In the genomic region with DNA sequence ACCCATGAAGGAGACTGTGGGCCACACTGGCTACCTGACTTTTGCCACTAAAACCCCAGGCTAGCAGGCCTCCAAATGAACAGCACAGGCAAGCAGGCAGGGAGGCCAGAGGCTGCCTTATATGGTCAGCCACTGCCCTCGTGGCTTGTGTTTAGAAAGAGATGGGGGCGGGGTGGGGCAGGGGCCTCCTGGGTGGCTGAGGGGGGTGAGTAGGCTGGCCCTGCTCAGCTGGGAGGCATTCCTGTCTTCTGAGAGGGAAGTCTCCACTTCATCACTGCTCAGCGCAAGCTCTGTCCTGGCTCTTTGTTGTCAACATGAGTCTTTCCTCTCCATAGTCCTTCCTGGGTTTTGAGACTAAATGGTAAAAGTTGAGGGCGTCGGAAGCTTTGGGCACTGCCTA, we compare ENCODE assay signal across 11 mouse cellular contexts. TPM values are rescaled to one million over a fixed set of nuclear protein-coding genes. Genes with fewer than 3 reads are reported as not detected.
DNase-seq lines count a peak whose midpoint lies in the region; TF ChIP-seq lines count a peak whose summit lies in the region.
"Had no signal": no experiment of that assay in that cellular context is flagged by ENCODE, and none has a peak within 500 bp of the region (broad histone marks: within the 10 kb centered on the region; RNA-seq: fewer than 3 reads in every experiment).

No protein-coding gene starts in this region.

- peak overlapping the region; percentile 72 for H3K27ac ChIP-seq in gastrocnemius, adult 2 months
- peak overlapping the region; percentile 85 for H3K27ac ChIP-seq in layer of hippocampus, adult 2 months
- H3K27ac ChIP-seq in olfactory bulb, adult 2 months (ENCODE audit: insufficient read depth, low read depth, low read length): peak overlapping the region; percentile 100
- H3K27ac ChIP-seq: liver, embryonic 12.5 days had no signal

- 39% methylated on average over 5 of the region's 5 CpGs for WGBS in olfactory bulb, adult 2 months

- no peak overlapping the region for H3K4me3 ChIP-seq in gastrocnemius, adult 2 months
- no peak overlapping the region for H3K4me3 ChIP-seq in layer of hippocampus, adult 2 months
- no peak overlapping the region for H3K4me3 ChIP-seq in olfactory bulb, adult 2 months (ENCODE audit: insufficient read depth, low read depth, low read length)
- H3K4me3 ChIP-seq: liver, embryonic 12.5 days; myocyte had no signal

- TF ChIP-seq POLR2A in olfactory bulb, adult 2 months (IDR thresholded peaks at IDR 0.05; ENCODE audit: insufficient read depth, low read depth, low read length): no peak

- TF ChIP-seq CTCF in gastrocnemius, adult 2 months (IDR thresholded peaks at IDR 0.05): no peak
- TF ChIP-seq CTCF in layer of hippocampus, adult 2 months (conservative IDR thresholded peaks at IDR 0.05): no peak
- TF ChIP-seq CTCF in olfactory bulb, adult 2 months (IDR thresholded peaks at IDR 0.05; ENCODE audit: insufficient read depth, low read depth, low read length): no peak

- intact Hi-C loops in gastrocnemius, adult 2 months (cut with DNase I): no loop called here

- H3K4me1 ChIP-seq in olfactory bulb, adult 2 months (ENCODE audit: control insufficient read depth, insufficient read depth, low read length): peaks cover 86% of the 10 kb centered on the region

- no peak for DNase-seq in gastrocnemius, adult 2 months
- DNase-seq in gastrocnemius, postnatal 4 days (ENCODE audit: low spot score in 2 of 2): no peak
- no peak for DNase-seq in layer of hippocampus, adult 2 months (ENCODE audit: low spot score in 2 of 2)
- no peak for DNase-seq in layer of hippocampus, postnatal 14 days (ENCODE audit: low spot score in 2 of 2)
- peak; percentile 92 for DNase-seq in Muller cell, postnatal 12 days (ENCODE audit: inconsistent ontology term)
- DNase-seq in left cerebral cortex, adult 18-20 months (ENCODE audit: low spot score in 2 of 2): no peak
- DNase-seq in right cerebral cortex, postnatal 4 days: no peak
- DNase-seq: kidney, adult 18-20 months had no signal

RNA-seq across cellular contexts. Expression of a gene that starts 4.9 kb away (rescaled TPM):
- 1 to 10 TPM; 3.1 to 3.8 TPM for total RNA-seq in gastrocnemius, adult 2 months (2021)
- 1 to 10 TPM; 7.3 to 7.9 TPM for total RNA-seq in gastrocnemius, postnatal 4 days (2021)
- total RNA-seq in layer of hippocampus, adult 2 months (2021): 10 to 100 TPM; 16.7 to 18.0 TPM
- total RNA-seq in layer of hippocampus, postnatal 14 days (2021): 10 to 100 TPM; 15.6 to 17.5 TPM
- polyA plus RNA-seq in olfactory bulb, adult 2 months (2012; ENCODE audit: insufficient read depth, insufficient read length, low replicate concordance, missing spikeins): not detected in 2 replicates
- 10 to 100 TPM; 15.5 to 21.0 TPM for total RNA-seq in left cerebral cortex, adult 18-20 months (2021)

RNA-seq across cellular contexts. Expression of a gene that starts 10.7 kb away (rescaled TPM):
- total RNA-seq in gastrocnemius, adult 2 months (2021): 10 to 100 TPM in 1 of 2 experiments, 1 to 10 TPM in 1; 6.7 to 10.8 TPM
- 10 to 100 TPM; 48.6 to 61.8 TPM for total RNA-seq in gastrocnemius, postnatal 4 days (2021)
- total RNA-seq in layer of hippocampus, adult 2 months (2021): 1,000 to 10,000 TPM; 1,228 to 1,237 TPM
- 1,000 to 10,000 TPM; 1,245 to 1,280 TPM for total RNA-seq in layer of hippocampus, postnatal 14 days (2021)
- polyA plus RNA-seq in olfactory bulb, adult 2 months (2012; ENCODE audit: insufficient read depth, insufficient read length, low replicate concordance, missing spikeins): 210 and 316 TPM in 2 replicates
- total RNA-seq in left cerebral cortex, adult 18-20 months (2021): 1,000 to 10,000 TPM; 1,960 to 1,962 TPM

RNA-seq across cellular contexts. Expression of a gene that starts 30.3 kb away (rescaled TPM):
- total RNA-seq in gastrocnemius, adult 2 months (2021): 10 to 100 TPM; 14.7 to 19.2 TPM
- total RNA-seq in gastrocnemius, postnatal 4 days (2021): 10 to 100 TPM; 27.5 to 32.1 TPM
- 10 to 100 TPM; 50.6 to 50.9 TPM for total RNA-seq in layer of hippocampus, adult 2 months (2021)
- total RNA-seq in layer of hippocampus, postnatal 14 days (2021): 10 to 100 TPM; 42.0 to 44.4 TPM
- not detected in 2 replicates for polyA plus RNA-seq in olfactory bulb, adult 2 months (2012; ENCODE audit: insufficient read depth, insufficient read length, low replicate concordance, missing spikeins)
- 10 to 100 TPM; 61.7 to 62.1 TPM for total RNA-seq in left cerebral cortex, adult 18-20 months (2021)

RNA-seq across cellular contexts. Expression of a gene that starts 30.3 kb away (rescaled TPM):
- 10 to 100 TPM; 37.4 to 46.7 TPM for total RNA-seq in gastrocnemius, adult 2 months (2021)
- 10 to 100 TPM; 36.1 to 40.1 TPM for total RNA-seq in gastrocnemius, postnatal 4 days (2021)
- total RNA-seq in layer of hippocampus, adult 2 months (2021): 10 to 100 TPM; 35.7 to 36.8 TPM
- total RNA-seq in layer of hippocampus, postnatal 14 days (2021): 10 to 100 TPM; 38.5 to 40.0 TPM
- polyA plus RNA-seq in olfactory bulb, adult 2 months (2012; ENCODE audit: insufficient read depth, insufficient read length, low replicate concordance, missing spikeins): not detected in 2 replicates
- total RNA-seq in left cerebral cortex, adult 18-20 months (2021): 10 to 100 TPM; 36.6 to 39.1 TPM

Comparison
In these comparisons a context has a peak if more than half of its experiments do, and no peak if none do; other contexts are left out.
1. RNA of a gene that starts 10.7 kb away (total RNA-seq): 1,960 to 1,962 TPM in left cerebral cortex, adult 18-20 months, 1,245 to 1,280 TPM in layer of hippocampus, postnatal 14 days and 1,228 to 1,237 TPM in layer of hippocampus, adult 2 months; 48.6 to 61.8 TPM in gastrocnemius, postnatal 4 days and 6.7 to 10.8 TPM in gastrocnemius, adult 2 months; every median in the first group is over 10 times any median in the second.
2. Peak in every context shown above with its lines, with median percentiles within 50 percentile points of each other: H3K27ac ChIP-seq.